In genomic region chr12:80108896-80109668, GRCm38 (mm10) we compare ENCODE assay signal across 8 mouse cellular contexts. TPM values are rescaled to one million over a fixed set of nuclear protein-coding genes. Genes with fewer than 3 reads are reported as not detected.
DNase-seq lines count a peak whose midpoint lies in the region; ATAC-seq and TF ChIP-seq lines count a peak whose summit lies in the region.
"Not testable (repeated sequence)": the region's sequence is repeated elsewhere in the genome, so short reads cannot be mapped to it uniquely, and the experiment has no call there.

No protein-coding gene starts in this region.

- H3K36me3 ChIP-seq in E14TG2a.4 (ENCODE audit: insufficient read depth, low read length) = peaks cover 29% of the 10 kb centered on the region
- H3K36me3 ChIP-seq in forebrain, postnatal 0 days (ENCODE audit: insufficient read depth) = not testable (repeated sequence)
- H3K36me3 ChIP-seq in hindbrain, embryonic 10.5 days = peaks cover 52% of the 10 kb centered on the region
- H3K36me3 ChIP-seq in lung, embryonic 16.5 days (ENCODE audit: control insufficient read depth, insufficient read depth, low read length) = peaks cover 21% of the 10 kb centered on the region

- peaks cover 33% of the 10 kb centered on the region for H3K27me3 ChIP-seq in E14TG2a.4 (ENCODE audit: insufficient read depth, low read length)
- H3K27me3 ChIP-seq in forebrain, postnatal 0 days (ENCODE audit: insufficient read depth, low read length) = peaks cover 17% of the 10 kb centered on the region
- not testable (repeated sequence) for H3K27me3 ChIP-seq in hindbrain, embryonic 10.5 days (ENCODE audit: insufficient read depth, poor library complexity, severe bottlenecking); lung, embryonic 16.5 days (ENCODE audit: control insufficient read depth, insufficient read depth, low read depth, low read length)

- peak; percentile 77 for ATAC-seq in forebrain, postnatal 0 days
- not testable (repeated sequence) for ATAC-seq in lung, embryonic 16.5 days (ENCODE audit: low read depth)
- peak; percentile 52 for ATAC-seq in neutrophil, adult 5-6 weeks (ENCODE audit: extremely low read depth, insufficient number of reproducible peaks, low FRiP score, poor library complexity, severe bottlenecking)

- peaks cover 48% of the 10 kb centered on the region for H3K4me1 ChIP-seq in E14TG2a.4 (replicated peaks; ENCODE audit: low read depth, low read length)
- H3K4me1 ChIP-seq in forebrain, postnatal 0 days (ENCODE audit: insufficient read depth); lung, embryonic 16.5 days (replicated peaks; ENCODE audit: control insufficient read depth, insufficient read depth, low read length): not testable (repeated sequence)
- H3K4me1 ChIP-seq in hindbrain, embryonic 10.5 days (replicated peaks) = peaks cover 38% of the 10 kb centered on the region

- H3K9ac ChIP-seq in forebrain, postnatal 0 days = peak overlapping the region; percentile 58; the same call in 1 of the 2 replicates
- peak overlapping the region; percentile 97 for H3K9ac ChIP-seq in lung, embryonic 16.5 days (ENCODE audit: low read length)

- WGBS in forebrain, postnatal 0 days = 2% methylated on average over 11 of the region's 11 CpGs
- WGBS in hindbrain, embryonic 10.5 days = 9% methylated on average over 11 of the region's 11 CpGs
- WGBS in lung, embryonic 16.5 days = under 1% methylated on average over 11 of the region's 11 CpGs

- not testable (repeated sequence) for H3K9me3 ChIP-seq in E14TG2a.4 (ENCODE audit: low read length); forebrain, postnatal 0 days (ENCODE audit: low read length); hindbrain, embryonic 10.5 days; lung, embryonic 16.5 days (ENCODE audit: control insufficient read depth, low read length)

- TF ChIP-seq CTCF in E14TG2a.4 (conservative IDR thresholded peaks at IDR 0.05; ENCODE audit: low read length) = peak; percentile 25
- TF ChIP-seq CTCF in forebrain, postnatal 0 days (IDR thresholded peaks at IDR 0.05; ENCODE audit: low read depth) = peak; percentile 85

- H3K4me2 ChIP-seq in forebrain, postnatal 0 days (ENCODE audit: low read depth) = peak overlapping the region; percentile 98
- H3K4me2 ChIP-seq in lung, embryonic 16.5 days (ENCODE audit: low read depth, low read length) = peak overlapping the region; percentile 83

- peak overlapping the region; percentile 95 for H3K4me3 ChIP-seq in E14TG2a.4 (replicated peaks; ENCODE audit: low read length)
- peak overlapping the region; percentile 44; the same call in 1 of the 2 replicates for H3K4me3 ChIP-seq in forebrain, postnatal 0 days (ENCODE audit: low read depth, low read length)
- peak overlapping the region; percentile 90 for H3K4me3 ChIP-seq in hindbrain, embryonic 10.5 days
- peak overlapping the region; percentile 71 for H3K4me3 ChIP-seq in lung, embryonic 16.5 days (ENCODE audit: low read length)

- not testable (repeated sequence) for H3K27ac ChIP-seq in forebrain, postnatal 0 days (ENCODE audit: low read depth, low read length)
- peak overlapping the region; percentile 98 for H3K27ac ChIP-seq in hindbrain, embryonic 10.5 days
- H3K27ac ChIP-seq in lung, embryonic 16.5 days (ENCODE audit: low read length) = peak overlapping the region; percentile 96

- peak; percentile 67 to 78 for DNase-seq in cerebellum, adult 18-20 months
- peak; percentile 87 for DNase-seq in forebrain, postnatal 0 days
- DNase-seq in hindbrain, embryonic 10.5 days (ENCODE audit: low spot score) = peak; percentile 84
- DNase-seq in layer of hippocampus, postnatal 10 days (ENCODE audit: low spot score in 2 of 2) = peak; percentile 84 to 87
- DNase-seq in thymus, adult 18-20 months = peak; percentile 51 to 65

RNA-seq across cellular contexts. Expression of gene Zfp36l1, which starts 3.7 kb away (rescaled TPM):
- total RNA-seq in forebrain, postnatal 0 days (2014; rRNA removed) = 15.3 and 24.1 TPM in 2 replicates
- 37.0 and 43.8 TPM in 2 replicates for polyA plus RNA-seq in forebrain, postnatal 0 days (2015; fragmentation: Nextera tagmentation; extraction: Ambion mirVana)
- polyA plus RNA-seq in hindbrain, embryonic 10.5 days (2016; fragmentation: Nextera tagmentation; extraction: Ambion mirVana) = 106 and 117 TPM in 2 replicates
- total RNA-seq in layer of hippocampus, postnatal 10 days (2021) = 10 to 100 TPM; 46.9 to 54.7 TPM
- polyA plus RNA-seq in lung, embryonic 16.5 days (2015; fragmentation: Nextera tagmentation; extraction: Ambion mirVana) = 131 and 152 TPM in 2 replicates
- total RNA-seq in neutrophil, adult 5-6 weeks (2017) = 142 and 166 TPM in 2 replicates

Comparison
In these comparisons a context has a peak if more than half of its experiments do, and no peak if none do; other contexts are left out.
1. H3K4me3 ChIP-seq: peak in every context shown above with its lines; median percentile 95 in E14TG2a.4; 90 in hindbrain, embryonic 10.5 days; 71 in lung, embryonic 16.5 days; 44 in forebrain, postnatal 0 days.